Mouse (Mus musculus): ENCODE data around the gene Mfsd14a.

Gene Mfsd14a

DNA sequence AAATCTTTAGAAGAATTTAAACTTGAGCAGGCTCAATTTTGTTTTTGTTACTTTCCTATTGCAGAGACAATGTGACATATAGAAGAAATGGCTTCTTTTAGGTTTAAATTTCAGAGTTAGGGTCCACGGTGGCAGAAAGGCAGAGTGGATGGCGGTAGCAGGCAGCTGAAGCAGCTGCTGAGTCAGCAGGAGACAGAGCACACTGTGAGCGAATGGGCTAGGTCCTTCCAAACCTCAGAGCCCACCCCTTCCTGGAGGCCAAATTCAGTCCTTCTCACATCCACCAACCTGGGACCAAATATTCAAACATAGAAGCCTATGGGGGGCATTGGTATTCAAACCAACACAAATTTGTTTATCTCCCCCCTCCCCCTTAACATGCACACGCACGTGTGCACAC, 60.7 kb downstream of the Mfsd14a start:
- DNase-seq (ENCODE audit: low spot score in 2 of 2): no peak

DNA sequence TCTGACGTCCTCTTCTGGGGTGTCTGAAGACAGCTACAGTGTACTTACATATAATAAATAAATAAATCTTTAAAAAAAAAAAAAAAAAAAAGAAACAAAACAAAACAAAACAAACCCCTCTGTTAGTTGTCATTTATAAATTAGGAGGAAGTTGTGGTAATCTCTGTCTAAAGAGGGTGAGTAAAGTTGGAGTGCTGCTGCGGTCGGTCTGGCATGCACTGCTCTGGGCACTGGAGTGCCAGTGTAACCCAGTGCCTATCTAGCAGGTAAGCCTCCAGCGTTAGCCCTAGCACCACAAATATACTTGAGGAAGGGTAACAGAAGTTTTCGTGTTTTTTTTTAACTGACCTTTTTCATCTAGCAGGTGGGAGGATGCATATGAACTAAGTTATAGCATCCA, 61.5 kb downstream of the Mfsd14a start:
- DNase-seq (ENCODE audit: low spot score in 2 of 2): no peak

GRCm38 (mm10) chr3:116599705-116600104, 62.8 kb downstream of the Mfsd14a start:
- no peak for DNase-seq (ENCODE audit: low spot score in 2 of 2)

DNA sequence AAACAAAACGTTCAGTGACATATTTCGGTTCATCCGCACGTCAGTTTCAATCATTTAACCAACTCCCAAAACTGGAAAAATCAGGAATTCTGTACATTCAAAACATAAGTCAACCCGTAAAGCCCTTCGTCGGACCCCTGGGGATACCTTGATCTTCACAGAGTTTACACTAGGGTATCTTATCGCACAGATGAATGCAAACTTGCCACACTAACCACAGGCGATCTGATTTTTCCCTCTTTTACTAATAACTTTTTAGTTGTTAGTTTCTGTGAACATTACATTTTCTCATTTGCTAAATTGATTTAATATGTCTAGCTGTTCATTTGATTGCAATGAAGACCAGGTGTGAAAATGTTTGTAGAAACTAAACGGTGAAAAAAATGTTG, 66.9 kb downstream of the Mfsd14a start:
- DNase-seq (ENCODE audit: low spot score in 2 of 2): no peak

DNA sequence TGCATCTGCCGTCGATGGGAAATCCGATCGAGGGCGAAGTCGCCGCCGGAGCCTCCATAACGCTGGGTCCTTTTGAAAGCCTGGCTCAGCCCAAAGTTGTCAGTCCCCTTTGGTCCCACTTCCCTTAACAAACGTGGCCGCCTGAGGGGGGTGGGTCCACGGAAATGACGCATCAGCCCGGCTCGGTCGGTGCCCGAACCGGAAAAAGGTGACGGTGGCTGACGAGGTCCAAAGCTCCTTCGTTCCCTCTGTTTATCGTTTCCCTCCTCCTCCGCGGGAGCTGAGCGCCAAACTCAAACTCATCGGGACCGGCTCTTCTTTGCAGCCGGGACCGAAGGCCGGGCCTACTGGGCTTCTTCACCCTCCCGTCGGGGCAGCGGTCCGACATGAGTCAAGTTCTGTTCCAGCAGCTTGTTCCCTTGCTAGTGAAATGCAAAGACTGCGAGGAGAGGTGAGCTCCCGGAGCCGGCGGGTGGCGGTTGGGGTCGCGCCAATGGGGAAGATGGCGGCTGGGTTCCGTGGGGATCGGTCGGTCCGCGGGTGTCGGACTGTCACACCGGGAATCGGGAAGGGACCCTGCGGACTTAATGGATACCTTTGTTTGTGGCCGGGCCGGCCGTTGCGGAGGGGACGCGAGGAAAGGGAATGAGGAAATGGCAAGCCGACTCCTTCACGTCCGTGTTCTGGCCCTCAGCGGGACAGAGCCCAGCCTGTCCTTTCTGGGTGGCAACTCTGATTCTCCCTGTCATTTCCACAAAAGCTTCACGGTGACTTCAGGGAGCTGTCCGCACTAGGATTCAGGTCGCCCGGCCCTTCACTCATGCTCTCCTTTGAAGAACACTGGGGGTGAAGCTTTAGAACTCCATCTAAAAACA, 67.5 kb downstream of the Mfsd14a start, which contains the start of gene Sass6:
Gene Sass6, plus strand, starts transcription at position 255 of the 875 bp plus-strand sequence.
- DNase-seq (ENCODE audit: low spot score in 2 of 2): peak; percentile 83 to 98

GRCm38 (mm10) chr3:116594076-116594727, 68.3 kb downstream of the Mfsd14a start:
- DNase-seq (ENCODE audit: low spot score in 2 of 2): no peak

DNA sequence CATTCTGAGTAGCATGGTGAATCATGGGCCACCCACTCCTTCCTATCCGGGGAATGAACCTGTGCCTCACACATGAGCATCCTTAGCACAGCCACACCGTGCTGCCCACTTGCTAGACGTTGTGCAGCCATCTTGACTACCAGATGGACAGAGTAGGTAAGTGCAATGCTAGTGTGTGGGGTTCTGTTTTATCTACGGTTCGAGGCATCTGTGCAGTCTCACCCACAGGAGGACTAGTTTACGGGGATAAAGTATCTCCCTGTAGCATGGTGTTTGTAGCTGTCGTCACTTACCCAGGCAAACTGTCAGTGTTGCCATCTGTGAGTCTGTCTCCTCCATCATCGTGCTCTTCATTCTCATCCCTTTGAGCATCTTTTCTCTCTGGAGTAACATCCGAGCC, 80.3 kb downstream of the Mfsd14a start:
- peak; percentile 25 to 58 for DNase-seq (ENCODE audit: low spot score in 2 of 2)

Measured in left cerebral cortex, adult 9 months (tissue).